Mouse (Mus musculus): ENCODE results near the gene Itpr2. TPM values are rescaled to one million over a fixed set of nuclear protein-coding genes. Genes with fewer than 3 reads are reported as not detected.
A peak's percentile ranks its signal among the peaks of the same experiment; 100 is the strongest.

The Itpr2 gene
- polyA plus RNA-seq, 1 experiment from 2014 or later: 5.3 TPM

DNA sequence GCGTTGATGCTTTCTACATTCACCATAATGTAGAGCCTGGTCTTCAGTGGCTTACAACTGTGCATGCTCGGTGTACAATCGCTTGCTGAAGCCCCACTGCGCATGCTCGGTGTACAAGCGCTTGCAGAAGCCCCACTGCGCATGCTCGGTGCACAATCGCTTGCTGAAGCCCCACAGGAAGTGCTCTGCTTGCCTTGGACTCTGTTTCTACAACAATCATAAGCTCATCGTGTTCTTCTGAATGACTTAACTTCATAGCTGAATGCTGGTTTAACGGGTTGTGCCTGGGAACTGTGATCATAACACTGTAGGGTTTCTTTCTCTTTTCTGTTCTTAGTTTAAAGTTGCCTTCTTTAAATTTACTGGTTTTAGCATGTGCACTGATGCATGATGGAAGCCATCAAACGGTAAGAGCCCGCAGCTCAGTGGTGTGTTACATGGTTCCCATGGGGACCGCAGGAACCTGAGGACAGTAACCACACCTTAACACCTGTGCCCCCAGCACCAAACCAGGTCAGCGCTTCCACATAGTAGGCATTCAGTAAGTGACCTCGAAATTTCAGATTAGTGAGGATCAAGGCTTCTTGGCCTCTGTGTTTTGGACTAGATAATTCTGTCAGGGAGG lies 90.5 kb downstream of the Itpr2 start:
- Histone ChIP-seq H3K4me1 (replicated peaks; ENCODE audit: control insufficient read depth, insufficient read depth, low read length) (0 out of 2 replicates have a peak, but pooled peaks cover 2% of the 10 kb centered on the region), H3K27ac (ENCODE audit: low read depth, low read length) (no peak overlapping the region), H3K36me3 (ENCODE audit: control insufficient read depth, insufficient read depth, low read length) (no peaks in the 10 kb centered on the region), H3K9me3 (ENCODE audit: control insufficient read depth, low read length) (no peaks in the 10 kb centered on the region), H3K27me3 (replicated peaks; ENCODE audit: control insufficient read depth, insufficient read depth, low read length) (no peaks in the 10 kb centered on the region), H3K4me3 (ENCODE audit: low read depth, low read length) (no peak overlapping the region), H3K4me2 (no peak overlapping the region), H3K9ac (ENCODE audit: low read depth, low read length) (no peak overlapping the region)
- no peak for ATAC-seq (replicated peaks; ENCODE audit: low FRiP score)
- DNase-seq (ENCODE audit: low spot score): no peak
- WGBS: 88% methylated on average over 16 of the region's 16 CpGs

DNA sequence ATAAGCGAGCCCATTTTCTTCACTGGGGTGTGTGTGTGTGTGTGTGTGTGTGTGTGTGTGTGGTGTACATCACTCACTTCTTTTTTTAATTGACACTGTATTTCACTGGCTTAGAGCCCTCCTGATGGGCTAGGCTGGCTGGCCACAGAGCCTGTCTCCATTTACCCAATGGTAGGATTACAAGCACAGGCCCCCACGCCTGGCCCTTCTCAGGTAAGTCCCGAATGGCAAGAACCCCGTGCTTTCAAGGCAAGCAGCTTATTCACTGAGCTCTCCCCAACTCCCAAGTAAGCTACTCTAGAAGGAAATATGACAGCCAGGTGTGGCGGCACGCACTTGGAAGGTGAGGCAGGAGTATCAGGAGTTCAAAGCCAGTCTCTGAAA lies 91.6 kb downstream of the Itpr2 start:
- ATAC-seq (replicated peaks; ENCODE audit: low FRiP score) (0 out of 2 replicates have a peak, but pooled peaks have one; percentile 4), DNase-seq (ENCODE audit: low spot score) (no peak)
- Histone ChIP-seq H3K36me3 (ENCODE audit: control insufficient read depth, insufficient read depth, low read length) (no peaks in the 10 kb centered on the region), H3K27ac (ENCODE audit: low read depth, low read length) (no peak overlapping the region), H3K9ac (ENCODE audit: low read depth, low read length) (peak overlapping the region; percentile 25; the same call in 1 of the 2 replicates), H3K4me1 (replicated peaks; ENCODE audit: control insufficient read depth, insufficient read depth, low read length) (0 out of 2 replicates have a peak, but pooled peaks cover 2% of the 10 kb centered on the region), H3K9me3 (ENCODE audit: control insufficient read depth, low read length) (no peaks in the 10 kb centered on the region), H3K4me2 (peak overlapping the region; percentile 57), H3K4me3 (ENCODE audit: low read depth, low read length) (no peak overlapping the region), H3K27me3 (replicated peaks; ENCODE audit: control insufficient read depth, insufficient read depth, low read length) (no peaks in the 10 kb centered on the region)
- 72% methylated on average over 6 of the region's 6 CpGs for WGBS

DNA sequence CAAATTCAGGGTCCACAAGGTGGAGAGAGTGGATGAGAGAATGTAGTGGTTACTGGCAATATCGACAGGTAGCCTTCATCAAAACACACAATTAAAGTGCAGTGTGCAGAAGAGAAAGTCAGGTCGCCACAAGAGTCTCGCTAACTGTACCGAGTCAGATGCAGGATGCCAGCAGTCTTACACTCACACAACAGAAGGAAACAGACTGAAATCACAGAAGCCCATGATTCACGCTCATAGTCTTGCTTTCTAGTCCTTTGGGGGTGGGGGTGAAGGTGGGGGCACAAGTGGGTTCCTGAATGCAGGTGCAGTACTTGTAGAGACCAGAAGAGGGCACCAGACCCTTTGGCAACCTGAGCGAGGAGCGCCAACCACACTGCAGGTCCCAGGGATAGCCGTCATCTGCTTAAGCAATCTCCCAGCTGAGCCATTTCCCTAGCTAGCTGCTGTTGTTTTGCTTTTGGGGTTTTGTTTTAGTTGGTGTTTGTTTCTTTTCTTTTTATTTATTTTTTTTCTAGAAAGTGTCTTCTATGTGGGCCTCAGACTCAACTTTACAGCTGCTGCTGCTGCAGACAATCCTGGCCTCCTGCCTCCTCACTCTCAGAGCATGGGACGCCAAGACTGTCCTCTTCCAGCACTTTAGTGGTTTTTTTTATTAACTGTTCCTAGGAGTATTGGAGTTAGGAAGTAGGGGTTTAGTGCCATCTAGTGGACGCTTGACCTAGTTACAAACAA lies 92.2 kb downstream of the Itpr2 start:
- peak overlapping the region; percentile 57 for H3K4me2 ChIP-seq
- H3K36me3 ChIP-seq (ENCODE audit: control insufficient read depth, insufficient read depth, low read length): no peaks in the 10 kb centered on the region
- H3K9me3 ChIP-seq (ENCODE audit: control insufficient read depth, low read length): no peaks in the 10 kb centered on the region
- no peak overlapping the region for H3K27ac ChIP-seq (ENCODE audit: low read depth, low read length)
- 0 out of 2 replicates have a peak, but pooled peaks cover 2% of the 10 kb centered on the region for H3K4me1 ChIP-seq (replicated peaks; ENCODE audit: control insufficient read depth, insufficient read depth, low read length)
- peak; percentile 65 for DNase-seq (ENCODE audit: low spot score)
- 23% methylated on average over 10 of the region's 10 CpGs for WGBS
- no peak overlapping the region for H3K4me3 ChIP-seq (ENCODE audit: low read depth, low read length)
- ATAC-seq (replicated peaks; ENCODE audit: low FRiP score): peak; percentile 75
- no peaks in the 10 kb centered on the region for H3K27me3 ChIP-seq (replicated peaks; ENCODE audit: control insufficient read depth, insufficient read depth, low read length)
- peak overlapping the region; percentile 25; the same call in 1 of the 2 replicates for H3K9ac ChIP-seq (ENCODE audit: low read depth, low read length)

DNA sequence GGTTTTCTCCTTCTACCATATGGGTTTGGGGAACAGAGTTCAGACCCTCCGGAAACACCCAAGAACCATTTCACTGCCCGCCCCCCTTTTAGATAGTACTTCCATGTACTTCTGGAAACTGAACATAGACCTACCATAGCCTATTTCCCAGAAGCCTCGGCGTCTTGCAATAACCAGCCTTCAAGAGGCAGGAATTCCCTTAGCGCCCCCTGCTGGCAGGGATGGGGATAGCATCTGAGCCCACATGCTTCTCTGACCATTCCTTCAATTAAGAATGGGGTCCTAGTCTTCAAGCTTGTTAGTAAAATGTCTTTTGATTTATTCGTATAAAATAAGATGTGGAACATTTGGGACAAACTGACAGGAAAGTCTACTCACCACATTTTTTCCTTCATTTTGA lies 96.6 kb downstream of the Itpr2 start:
- ATAC-seq (replicated peaks; ENCODE audit: low FRiP score): no peak
- Histone ChIP-seq H3K4me1 (replicated peaks; ENCODE audit: control insufficient read depth, insufficient read depth, low read length) (0 out of 2 replicates have a peak, but pooled peaks cover 2% of the 10 kb centered on the region), H3K9me3 (ENCODE audit: control insufficient read depth, low read length) (no peaks in the 10 kb centered on the region), H3K36me3 (ENCODE audit: control insufficient read depth, insufficient read depth, low read length) (no peaks in the 10 kb centered on the region), H3K4me3 (ENCODE audit: low read depth, low read length) (no peak overlapping the region), H3K4me2 (no peak overlapping the region), H3K9ac (ENCODE audit: low read depth, low read length) (no peak overlapping the region), H3K27ac (ENCODE audit: low read depth, low read length) (no peak overlapping the region), H3K27me3 (replicated peaks; ENCODE audit: control insufficient read depth, insufficient read depth, low read length) (no peaks in the 10 kb centered on the region)
- WGBS: 45% methylated on average over 6 of the region's 6 CpGs
- peak; percentile 52 for DNase-seq (ENCODE audit: low spot score)

DNA sequence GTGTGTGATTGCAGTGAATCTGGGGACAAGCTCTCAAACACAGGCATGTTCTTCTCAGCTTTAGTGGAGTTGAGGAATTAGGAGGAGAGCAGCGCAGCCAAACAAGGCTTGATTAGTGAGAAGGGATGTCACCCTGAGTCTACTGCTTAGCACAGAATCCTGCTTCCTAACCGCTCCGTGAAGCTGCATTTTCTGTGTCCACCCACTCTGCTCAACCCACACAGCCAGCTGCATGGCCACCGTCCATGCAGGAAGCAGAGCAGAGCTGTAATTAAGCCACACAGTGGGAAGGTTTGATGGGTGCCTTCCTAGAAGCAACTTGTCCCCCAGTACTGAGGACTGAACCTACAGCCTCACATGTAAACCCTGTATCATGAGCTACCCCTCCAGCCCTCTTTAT lies 97.1 kb downstream of the Itpr2 start:
- Histone ChIP-seq H3K36me3 (ENCODE audit: control insufficient read depth, insufficient read depth, low read length) (no peaks in the 10 kb centered on the region), H3K27ac (ENCODE audit: low read depth, low read length) (no peak overlapping the region), H3K9me3 (ENCODE audit: control insufficient read depth, low read length) (no peaks in the 10 kb centered on the region), H3K4me3 (ENCODE audit: low read depth, low read length) (no peak overlapping the region), H3K4me2 (no peak overlapping the region), H3K9ac (ENCODE audit: low read depth, low read length) (no peak overlapping the region), H3K4me1 (replicated peaks; ENCODE audit: control insufficient read depth, insufficient read depth, low read length) (0 out of 2 replicates have a peak, but pooled peaks cover 2% of the 10 kb centered on the region), H3K27me3 (replicated peaks; ENCODE audit: control insufficient read depth, insufficient read depth, low read length) (no peaks in the 10 kb centered on the region)
- DNase-seq (ENCODE audit: low spot score) (no peak), ATAC-seq (replicated peaks; ENCODE audit: low FRiP score) (no peak)
- WGBS: 85% methylated on average over 4 of the region's 4 CpGs

DNA sequence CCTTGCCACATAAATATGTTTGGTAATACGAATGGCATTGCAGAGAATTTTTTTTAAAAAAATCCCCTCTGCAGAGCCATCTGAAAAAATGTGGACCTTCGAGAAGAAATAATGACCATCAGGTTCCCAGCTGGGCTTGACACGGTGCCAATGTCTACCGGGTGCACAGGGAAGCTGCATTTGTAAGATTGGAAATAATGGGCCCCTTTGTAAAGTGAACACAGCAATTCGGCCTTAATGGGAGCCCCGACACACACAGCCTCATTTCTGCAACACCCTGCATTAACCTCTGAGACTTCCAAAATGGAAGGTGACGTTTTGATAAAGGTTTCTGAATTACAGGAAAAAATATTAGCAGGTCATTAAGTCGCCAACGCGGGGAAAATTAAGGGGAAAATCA lies 97.9 kb downstream of the Itpr2 start:
- Histone ChIP-seq H3K9me3 (ENCODE audit: control insufficient read depth, low read length) (no peaks in the 10 kb centered on the region), H3K36me3 (ENCODE audit: control insufficient read depth, insufficient read depth, low read length) (no peaks in the 10 kb centered on the region)
- 79% methylated on average over 10 of the region's 10 CpGs for WGBS

DNA sequence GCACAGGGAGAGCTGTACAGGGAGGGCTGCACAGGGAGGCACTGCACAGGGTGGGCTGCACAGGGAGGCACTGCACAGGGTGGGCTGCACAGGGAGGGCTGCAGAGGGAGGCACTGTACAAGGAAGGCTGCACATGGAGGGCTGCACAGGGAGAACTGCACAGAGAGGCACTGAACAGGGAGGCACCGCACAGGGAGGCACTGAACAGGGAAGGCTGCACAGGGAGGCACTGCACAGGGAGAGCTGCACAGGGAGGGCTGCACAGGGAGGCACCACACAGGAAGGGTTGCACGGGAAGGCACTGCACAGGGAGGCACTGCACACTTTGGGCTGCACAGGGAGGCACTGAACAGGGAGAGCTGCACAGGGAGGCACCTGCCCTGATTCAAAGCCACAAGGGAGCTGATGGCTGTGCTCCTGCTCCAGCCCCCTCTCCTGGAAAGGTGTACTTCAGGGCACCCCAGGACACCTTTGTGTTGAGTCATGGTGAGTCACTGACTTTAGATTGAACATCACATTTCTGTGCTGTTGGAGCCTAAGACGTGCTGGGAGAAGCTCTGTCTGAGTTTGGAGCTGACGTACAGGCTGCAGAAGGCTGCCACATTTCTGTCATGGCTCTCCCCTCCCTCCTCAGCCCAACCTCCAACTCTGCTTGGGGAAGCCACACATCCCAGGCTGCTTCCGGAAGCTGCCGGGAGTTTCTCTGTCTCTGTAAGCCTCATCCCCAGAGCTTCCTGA lies 98.9 kb downstream of the Itpr2 start:
- DNase-seq (ENCODE audit: low spot score): no peak
- Histone ChIP-seq H3K36me3 (ENCODE audit: control insufficient read depth, insufficient read depth, low read length) (no peaks in the 10 kb centered on the region), H3K9ac (ENCODE audit: low read depth, low read length) (no peak overlapping the region), H3K4me1 (replicated peaks; ENCODE audit: control insufficient read depth, insufficient read depth, low read length) (no peaks in the 10 kb centered on the region), H3K4me3 (ENCODE audit: low read depth, low read length) (no peak overlapping the region), H3K27me3 (replicated peaks; ENCODE audit: control insufficient read depth, insufficient read depth, low read length) (no peaks in the 10 kb centered on the region), H3K27ac (ENCODE audit: low read depth, low read length) (no peak overlapping the region), H3K4me2 (no peak overlapping the region), H3K9me3 (ENCODE audit: control insufficient read depth, low read length) (no peaks in the 10 kb centered on the region)
- 41% methylated on average over 6 of the region's 6 CpGs for whole genome bisulfite sequencing
- no peak for ATAC-seq (replicated peaks; ENCODE audit: low FRiP score)

More for the DNA sequence above, 97.9 kb downstream of the Itpr2 start:
- Histone ChIP-seq H3K4me1 (replicated peaks; ENCODE audit: control insufficient read depth, insufficient read depth, low read length) (no peaks in the 10 kb centered on the region), H3K4me2 (no peak overlapping the region), H3K27ac (ENCODE audit: low read depth, low read length) (no peak overlapping the region), H3K9ac (ENCODE audit: low read depth, low read length) (no peak overlapping the region), H3K27me3 (replicated peaks; ENCODE audit: control insufficient read depth, insufficient read depth, low read length) (no peaks in the 10 kb centered on the region), H3K4me3 (ENCODE audit: low read depth, low read length) (no peak overlapping the region)
- no peak for DNase-seq (ENCODE audit: low spot score)
- ATAC-seq (replicated peaks; ENCODE audit: low FRiP score): no peak

DNA sequence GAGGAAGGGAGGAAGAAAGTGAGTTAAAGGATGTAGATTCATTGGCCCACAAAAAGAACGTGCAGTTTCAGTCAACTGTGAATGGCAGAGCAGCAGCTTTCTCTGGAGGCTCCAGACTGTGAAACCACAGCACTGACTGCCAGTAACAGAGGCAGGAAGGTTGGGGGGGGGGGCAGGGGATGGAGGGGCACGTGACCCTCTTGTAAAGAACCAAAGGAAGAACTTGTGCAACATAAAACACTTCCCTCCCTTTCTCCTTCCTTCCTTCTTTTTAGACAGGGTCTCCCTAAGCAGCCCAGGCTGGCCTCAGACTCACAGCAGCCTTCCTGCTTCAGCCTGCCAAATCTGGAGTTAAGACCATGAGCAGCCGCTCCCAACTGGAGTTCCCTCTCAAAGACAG lies 104.2 kb downstream of the Itpr2 start:
- Histone ChIP-seq H3K4me1 (replicated peaks; ENCODE audit: control insufficient read depth, insufficient read depth, low read length) (no peaks in the 10 kb centered on the region), H3K27ac (ENCODE audit: low read depth, low read length) (no peak overlapping the region), H3K9ac (ENCODE audit: low read depth, low read length) (no peak overlapping the region), H3K4me3 (ENCODE audit: low read depth, low read length) (no peak overlapping the region), H3K4me2 (no peak overlapping the region), H3K27me3 (replicated peaks; ENCODE audit: control insufficient read depth, insufficient read depth, low read length) (no peaks in the 10 kb centered on the region), H3K36me3 (ENCODE audit: control insufficient read depth, insufficient read depth, low read length) (peaks cover 2% of the 10 kb centered on the region; the same call in 1 of the 2 replicates), H3K9me3 (ENCODE audit: control insufficient read depth, low read length) (no peaks in the 10 kb centered on the region)
- 45% methylated on average over 3 of the region's 3 CpGs for WGBS
- no peak for DNase-seq (ENCODE audit: low spot score)
- no peak for ATAC-seq (replicated peaks; ENCODE audit: low FRiP score)
